Mouse (Mus musculus): ENCODE data around the gene Cdk6. TPM values are rescaled to one million over a fixed set of nuclear protein-coding genes. Genes with fewer than 3 reads are reported as not detected.
"Not testable (repeated sequence)": the region's sequence is repeated elsewhere in the genome, so short reads cannot be mapped to it uniquely, and the experiment has no call there.

The Cdk6 gene
- polyA plus RNA-seq, 1 experiment = 4.7 TPM

DNA sequence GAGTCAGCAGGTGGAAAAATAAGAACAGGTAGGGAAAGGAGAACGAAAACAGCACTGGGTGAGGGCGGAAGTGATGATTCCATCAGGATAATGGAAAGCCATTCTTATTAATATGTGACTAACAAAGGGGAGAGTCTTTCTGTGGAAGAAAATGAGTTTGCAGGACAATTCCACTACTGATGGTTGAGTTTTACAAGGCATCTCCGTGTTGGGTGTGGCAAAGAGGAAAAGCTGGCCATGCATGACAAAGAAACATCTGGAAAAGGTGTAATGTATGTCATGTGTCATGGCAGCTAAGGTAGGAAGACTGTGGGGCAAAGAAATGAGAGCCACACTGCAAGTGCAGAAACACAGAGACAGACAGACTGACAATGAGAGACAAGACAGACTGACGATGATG is 8.3 kb upstream of the Cdk6 start:
- H3K27ac ChIP-seq (replicated peaks; ENCODE audit: low read depth, low read length); H3K4me3 ChIP-seq (ENCODE audit: insufficient read depth, low read depth, low read length): not testable (repeated sequence)

DNA sequence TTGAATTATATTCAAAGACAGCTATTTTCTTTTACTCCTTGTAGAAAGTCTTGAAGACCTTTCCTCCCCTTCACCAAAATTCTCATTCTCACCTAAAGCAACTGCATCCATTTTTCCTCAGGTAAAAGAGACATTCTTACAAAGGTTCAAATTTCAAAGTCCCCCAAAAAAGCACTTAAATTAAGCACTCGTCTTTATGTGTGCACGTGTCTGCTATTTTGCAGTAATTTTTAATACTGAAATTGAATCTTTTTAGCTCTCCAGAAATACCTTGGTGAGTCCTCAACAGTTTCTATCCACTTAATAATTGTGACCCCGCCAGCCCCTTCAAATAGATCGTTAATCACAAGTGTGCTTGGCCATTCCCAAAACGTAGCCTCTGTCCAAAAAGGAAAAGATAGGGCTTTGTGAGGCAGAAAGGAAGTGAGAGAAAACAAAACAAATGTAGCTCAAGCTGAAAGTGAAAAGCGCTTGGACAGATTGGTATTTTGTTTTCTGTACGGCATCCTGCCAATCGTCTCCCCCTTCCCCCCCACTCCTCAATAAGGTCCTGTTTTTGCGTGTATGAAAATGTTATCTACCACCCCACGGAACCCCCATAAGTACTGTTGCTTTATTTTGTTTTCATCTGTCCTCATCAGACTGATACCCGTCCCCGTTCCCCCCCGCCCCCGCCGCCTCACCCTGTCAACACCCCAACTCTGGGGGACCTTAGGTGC is 786 bp upstream of the Cdk6 start:
- H3K4me3 ChIP-seq (ENCODE audit: insufficient read depth, low read depth, low read length) = peak overlapping the region; percentile 82
- H3K4me1 ChIP-seq (ENCODE audit: control insufficient read depth, insufficient read depth, insufficient read length, low read length); H3K27ac ChIP-seq (replicated peaks; ENCODE audit: low read depth, low read length): not testable (repeated sequence)

More for the DNA sequence above, 8.3 kb upstream of the Cdk6 start:
- H3K4me1 ChIP-seq (ENCODE audit: control insufficient read depth, insufficient read depth, insufficient read length, low read length) = not testable (repeated sequence)

DNA sequence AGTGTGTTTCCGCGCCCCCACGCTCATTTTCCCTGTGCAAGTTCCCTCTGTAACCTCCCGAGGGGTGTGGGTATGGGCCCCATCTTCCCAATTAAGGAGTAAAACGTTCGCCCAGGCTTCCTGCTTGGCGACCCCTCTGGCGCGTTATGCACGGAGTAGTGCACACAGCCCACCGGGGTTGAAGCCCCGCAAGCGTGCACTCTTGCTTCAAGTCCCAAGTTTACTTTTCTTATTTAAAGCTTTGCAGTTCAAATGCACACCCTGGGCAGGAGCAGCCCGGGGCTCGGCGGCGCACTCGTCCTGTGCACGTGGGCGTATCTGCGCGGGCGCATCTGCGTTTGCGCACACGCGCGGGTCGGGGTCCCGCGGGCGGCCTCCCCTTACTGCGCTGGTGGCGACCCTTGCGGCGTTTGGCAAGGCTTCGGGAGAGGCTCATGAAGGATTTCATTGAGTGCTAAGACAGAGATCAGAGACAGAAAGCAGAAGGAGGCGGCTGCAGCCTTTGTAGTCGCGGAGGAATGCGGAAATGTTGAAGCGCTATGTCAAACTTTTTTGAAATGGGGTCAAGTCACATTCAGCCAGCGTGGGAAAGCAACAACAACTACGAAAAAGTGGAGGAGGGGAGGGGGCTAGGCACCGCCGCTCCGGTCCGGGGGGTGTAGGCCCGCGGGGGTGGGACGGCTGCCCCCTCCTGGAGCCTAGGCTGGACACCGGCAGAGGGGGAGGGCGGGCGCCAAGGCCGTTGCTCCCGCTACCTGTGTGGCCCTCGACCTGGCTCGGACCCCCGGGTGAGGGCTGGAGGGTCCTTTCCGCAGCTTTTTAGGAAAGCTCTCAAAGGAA is 866 bp downstream of the Cdk6 start:
- no peak overlapping the region for H3K27ac ChIP-seq (replicated peaks; ENCODE audit: low read depth, low read length)
- peak overlapping the region; percentile 82 for H3K4me3 ChIP-seq (ENCODE audit: insufficient read depth, low read depth, low read length)
- no peaks in the 10 kb centered on the region for H3K4me1 ChIP-seq (ENCODE audit: control insufficient read depth, insufficient read depth, insufficient read length, low read length)

DNA sequence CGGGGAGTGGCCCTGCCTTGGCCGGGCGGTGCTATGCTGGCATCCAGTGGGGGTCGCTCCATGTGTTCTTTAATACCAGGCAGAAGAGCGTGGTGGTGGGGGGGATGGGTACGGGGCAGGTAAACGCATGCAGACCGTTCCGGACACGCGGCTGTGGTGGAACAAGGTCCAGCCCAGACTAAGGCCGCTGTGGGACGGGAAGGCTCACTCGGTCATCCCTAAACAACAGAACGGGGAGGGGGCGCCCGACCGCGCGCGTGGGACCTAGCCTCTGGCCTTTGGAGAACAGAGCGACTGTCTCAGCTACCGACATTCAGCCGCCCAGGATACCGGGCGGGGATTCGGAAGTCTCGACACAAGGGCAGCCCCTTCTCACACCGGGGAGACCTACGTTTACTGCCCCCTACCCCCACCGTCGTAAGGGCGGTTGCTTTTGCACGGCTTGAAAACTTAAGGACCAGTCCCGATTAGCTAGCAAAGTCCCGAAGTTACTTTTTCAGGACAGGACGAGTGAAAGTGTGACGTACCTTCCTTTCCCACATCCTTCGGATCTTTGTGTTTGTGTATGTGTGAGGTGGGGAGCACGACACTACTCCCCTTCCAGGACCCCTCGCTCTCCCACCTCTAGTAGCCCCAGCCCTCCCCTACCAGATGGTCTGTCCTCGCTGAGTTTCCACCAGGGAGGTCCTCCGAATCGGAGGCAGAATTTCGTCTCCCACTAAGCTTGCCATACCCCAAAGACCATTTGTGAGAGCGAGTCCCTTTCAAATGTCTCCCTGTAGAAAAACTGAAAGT is 1.7 kb downstream of the Cdk6 start:
- peak overlapping the region; percentile 51 for H3K27ac ChIP-seq (replicated peaks; ENCODE audit: low read depth, low read length)
- peak overlapping the region; percentile 82 for H3K4me3 ChIP-seq (ENCODE audit: insufficient read depth, low read depth, low read length)
- no peaks in the 10 kb centered on the region for H3K4me1 ChIP-seq (ENCODE audit: control insufficient read depth, insufficient read depth, insufficient read length, low read length)

DNA sequence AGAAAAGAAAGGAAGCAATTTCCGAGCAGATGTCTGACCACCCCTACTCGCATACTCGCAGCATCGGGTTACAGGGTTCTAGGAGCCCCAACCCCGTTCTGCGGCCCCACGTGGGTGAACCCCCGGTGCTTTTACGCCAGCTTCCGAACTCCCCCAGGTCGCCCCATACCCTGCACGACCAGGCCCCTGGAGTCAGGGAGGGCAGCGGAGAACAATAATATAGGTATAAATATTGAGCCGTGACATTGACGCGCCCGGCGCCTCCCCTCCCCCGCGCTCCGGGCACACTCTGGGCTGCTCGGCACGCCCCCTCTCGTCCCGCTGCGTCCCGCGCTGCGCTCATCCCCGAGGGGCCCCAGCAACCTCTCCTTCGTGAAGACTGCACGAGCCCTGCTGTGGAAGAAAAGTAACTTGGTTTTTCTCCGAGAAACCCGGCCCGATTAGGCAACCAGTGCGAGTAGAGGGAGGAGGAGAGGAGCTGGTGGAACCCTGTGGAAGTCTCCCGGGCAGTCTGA is 2.3 kb downstream of the Cdk6 start:
- Histone ChIP-seq H3K4me3 (ENCODE audit: insufficient read depth, low read depth, low read length) (peak overlapping the region; percentile 82), H3K27ac (replicated peaks; ENCODE audit: low read depth, low read length) (peak overlapping the region; percentile 67), H3K4me1 (ENCODE audit: control insufficient read depth, insufficient read depth, insufficient read length, low read length) (no peaks in the 10 kb centered on the region)

DNA sequence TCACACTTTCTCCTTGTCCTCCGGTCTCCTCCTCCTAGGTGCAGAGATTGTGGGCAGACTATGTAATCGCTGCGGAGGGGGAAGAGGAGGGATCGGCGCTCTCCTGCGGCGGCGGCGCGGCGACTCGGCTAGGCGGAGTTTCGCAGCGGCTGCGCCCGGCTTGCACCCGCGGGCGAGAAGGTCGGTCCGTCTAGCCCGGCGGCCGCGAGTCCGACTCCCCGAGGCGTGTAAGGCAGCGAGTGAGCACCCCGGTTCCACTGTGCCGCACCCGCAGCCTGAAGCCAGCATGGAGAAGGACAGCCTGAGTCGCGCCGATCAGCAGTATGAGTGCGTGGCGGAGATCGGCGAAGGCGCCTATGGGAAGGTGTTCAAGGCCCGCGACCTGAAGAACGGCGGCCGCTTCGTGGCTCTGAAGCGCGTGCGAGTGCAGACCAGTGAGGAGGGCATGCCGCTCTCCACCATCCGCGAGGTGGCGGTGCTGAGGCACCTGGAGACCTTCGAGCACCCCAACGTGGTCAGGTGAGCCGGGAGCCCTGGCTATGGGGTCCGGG is 2.9 kb downstream of the Cdk6 start:
- Histone ChIP-seq H3K27ac (replicated peaks; ENCODE audit: low read depth, low read length) (peak overlapping the region; percentile 67), H3K4me1 (ENCODE audit: control insufficient read depth, insufficient read depth, insufficient read length, low read length) (no peaks in the 10 kb centered on the region), H3K4me3 (ENCODE audit: insufficient read depth, low read depth, low read length) (peak overlapping the region; percentile 82)

DNA sequence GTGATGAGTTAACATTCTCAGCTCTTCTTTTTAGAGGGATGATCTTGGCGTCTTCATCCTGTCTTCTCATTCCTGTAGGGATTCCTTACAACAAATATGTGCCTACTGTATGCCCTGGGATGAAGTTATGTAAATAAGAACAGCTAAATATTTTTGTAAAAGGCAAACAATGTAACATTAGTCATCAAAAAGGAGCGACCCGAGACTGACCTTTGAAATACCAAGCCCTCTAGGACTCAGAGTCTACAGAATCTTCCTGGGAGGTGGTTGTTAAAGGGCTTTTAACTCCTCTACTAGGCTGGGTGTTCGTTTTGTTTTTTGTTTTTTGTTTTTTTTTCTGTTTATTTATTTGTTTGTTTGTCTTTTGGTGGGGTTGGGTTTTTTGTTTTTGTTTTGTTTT is 4.3 kb downstream of the Cdk6 start:
- not testable (repeated sequence) for H3K4me3 ChIP-seq (ENCODE audit: insufficient read depth, low read depth, low read length); H3K27ac ChIP-seq (replicated peaks; ENCODE audit: low read depth, low read length); H3K4me1 ChIP-seq (ENCODE audit: control insufficient read depth, insufficient read depth, insufficient read length, low read length)

DNA sequence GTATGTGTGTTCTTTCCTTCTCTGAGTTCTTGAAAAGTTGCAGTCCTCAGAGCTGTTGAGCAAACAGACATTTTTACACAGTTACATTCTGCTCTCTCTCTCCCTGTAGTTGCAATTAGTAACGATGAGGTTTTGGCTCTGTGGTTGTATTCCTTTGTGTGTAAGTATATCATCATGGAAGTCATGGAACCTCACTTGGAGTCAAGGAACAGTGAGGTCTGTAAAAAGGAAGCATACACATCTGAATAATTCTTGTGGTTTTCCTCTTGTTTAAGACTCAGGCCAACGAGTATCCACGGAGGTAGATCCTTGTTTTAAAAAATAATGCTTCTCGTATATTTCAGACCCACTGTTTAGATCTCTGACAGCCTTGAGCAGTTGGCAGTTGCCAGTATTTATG is 8.1 kb downstream of the Cdk6 start:
- not testable (repeated sequence) for H3K4me1 ChIP-seq (ENCODE audit: control insufficient read depth, insufficient read depth, insufficient read length, low read length); H3K4me3 ChIP-seq (ENCODE audit: insufficient read depth, low read depth, low read length); H3K27ac ChIP-seq (replicated peaks; ENCODE audit: low read depth, low read length)

DNA sequence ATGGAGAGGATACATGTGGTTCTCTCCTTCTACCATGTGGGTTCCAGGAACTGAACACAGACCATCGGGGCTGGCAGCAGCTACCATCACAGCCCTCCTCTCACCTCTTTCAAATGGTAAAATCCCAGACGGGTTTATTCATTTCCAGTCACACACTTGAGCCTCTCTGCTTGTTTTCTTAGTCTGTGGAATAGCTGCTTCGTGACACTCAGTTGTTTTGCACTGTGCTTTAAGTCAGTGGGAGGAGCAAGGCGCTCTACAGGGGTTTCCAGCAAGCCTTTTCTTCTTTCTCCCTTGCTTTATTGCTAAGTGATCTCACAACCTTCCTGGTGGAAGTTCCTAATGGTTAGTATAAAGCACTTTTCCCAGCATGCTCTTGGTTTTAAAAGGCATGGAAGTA is 10.6 kb downstream of the Cdk6 start:
- not testable (repeated sequence) for H3K27ac ChIP-seq (replicated peaks; ENCODE audit: low read depth, low read length); H3K4me3 ChIP-seq (ENCODE audit: insufficient read depth, low read depth, low read length); H3K4me1 ChIP-seq (ENCODE audit: control insufficient read depth, insufficient read depth, insufficient read length, low read length)

DNA sequence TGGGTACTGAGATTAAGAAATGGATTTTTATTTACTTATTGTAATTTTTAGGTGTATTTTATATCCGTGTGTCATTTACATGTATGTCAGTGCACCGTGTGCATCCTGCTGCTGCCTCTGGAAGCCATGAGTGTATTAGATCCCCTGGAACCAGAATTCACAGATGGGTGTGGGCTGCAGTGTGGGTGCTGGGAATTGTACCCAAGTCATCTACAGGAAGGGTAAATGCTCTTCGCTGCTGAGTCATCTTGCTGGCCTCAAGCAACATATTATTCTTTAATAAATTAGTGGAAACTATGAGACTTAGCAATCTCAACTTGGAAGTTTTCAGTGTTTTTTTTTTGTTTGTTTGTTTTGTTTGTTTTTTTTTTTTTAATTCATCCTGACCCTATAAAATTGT is 11.0 kb downstream of the Cdk6 start:
- Histone ChIP-seq H3K4me3 (ENCODE audit: insufficient read depth, low read depth, low read length) (no peak overlapping the region), H3K4me1 (ENCODE audit: control insufficient read depth, insufficient read depth, insufficient read length, low read length) (peaks cover 8% of the 10 kb centered on the region), H3K27ac (replicated peaks; ENCODE audit: low read depth, low read length) (no peak overlapping the region)

DNA sequence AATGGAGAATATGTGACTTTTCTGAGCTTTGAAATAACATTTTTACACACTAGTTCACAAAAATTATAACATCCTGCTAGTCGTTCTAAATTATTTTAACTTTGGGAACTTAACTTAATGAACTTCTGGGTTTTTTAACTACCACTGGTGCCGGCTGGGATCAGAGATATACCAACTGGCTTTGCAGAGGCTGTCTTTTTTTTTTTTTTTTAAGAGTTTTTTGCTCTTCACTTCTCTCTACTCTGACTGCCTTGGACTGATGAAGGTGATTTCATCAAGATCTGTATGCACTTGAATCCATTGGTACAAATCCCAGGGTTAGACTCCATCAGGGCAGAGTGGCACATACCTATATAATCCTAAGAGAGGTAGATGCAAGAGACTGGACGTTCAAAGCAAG is 11.5 kb downstream of the Cdk6 start:
- no peak overlapping the region for H3K27ac ChIP-seq (replicated peaks; ENCODE audit: low read depth, low read length)
- H3K4me3 ChIP-seq (ENCODE audit: insufficient read depth, low read depth, low read length) = no peak overlapping the region
- H3K4me1 ChIP-seq (ENCODE audit: control insufficient read depth, insufficient read depth, insufficient read length, low read length) = peaks cover 9% of the 10 kb centered on the region

DNA sequence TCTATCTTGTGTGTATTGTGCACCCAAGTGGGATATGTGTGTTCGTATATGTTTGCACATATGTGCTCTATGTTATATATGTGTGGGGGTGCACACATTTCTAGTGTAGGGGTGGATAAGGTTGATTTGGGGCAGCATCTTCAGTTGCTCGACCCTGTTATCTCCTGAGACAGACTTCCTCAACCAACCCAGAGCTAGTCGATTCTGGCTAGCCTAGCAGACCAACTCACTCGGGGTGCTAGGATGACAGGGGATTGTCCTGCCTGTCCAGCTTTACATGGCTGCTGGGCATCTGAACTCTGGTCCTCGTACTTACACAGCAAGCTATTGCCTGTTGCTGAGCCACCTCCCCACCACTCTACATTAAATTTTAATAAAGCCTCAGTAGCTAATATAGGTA is 13.0 kb downstream of the Cdk6 start:
- H3K4me1 ChIP-seq (ENCODE audit: control insufficient read depth, insufficient read depth, insufficient read length, low read length) = peaks cover 11% of the 10 kb centered on the region
- H3K27ac ChIP-seq (replicated peaks; ENCODE audit: low read depth, low read length) = no peak overlapping the region
- H3K4me3 ChIP-seq (ENCODE audit: insufficient read depth, low read depth, low read length) = no peak overlapping the region

DNA sequence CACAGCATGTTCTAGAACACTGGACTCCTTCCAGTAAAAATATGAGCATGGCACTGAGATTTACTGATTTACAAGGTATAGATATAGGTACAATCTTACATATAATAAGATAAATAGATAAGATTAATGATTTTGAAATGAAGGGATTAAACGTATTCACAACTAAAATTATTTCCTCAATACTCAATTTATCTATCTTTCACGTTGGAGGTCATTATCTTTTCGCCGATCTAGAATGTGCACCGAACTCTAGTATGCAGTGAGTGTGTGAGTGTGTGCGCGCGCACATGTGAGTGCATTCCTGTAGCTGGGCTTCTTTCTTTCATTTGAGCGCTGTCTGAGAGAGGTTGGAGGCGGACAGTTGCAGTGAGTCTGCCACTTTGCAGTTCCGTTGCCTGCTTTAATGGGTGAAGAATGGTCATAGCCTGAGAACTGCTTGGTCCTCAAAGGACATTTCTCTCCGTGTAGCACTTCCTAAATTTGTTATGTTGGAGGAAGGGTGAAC is 13.8 kb downstream of the Cdk6 start:
- H3K27ac ChIP-seq (replicated peaks; ENCODE audit: low read depth, low read length) = no peak overlapping the region
- H3K4me1 ChIP-seq (ENCODE audit: control insufficient read depth, insufficient read depth, insufficient read length, low read length) = peaks cover 11% of the 10 kb centered on the region
- no peak overlapping the region for H3K4me3 ChIP-seq (ENCODE audit: insufficient read depth, low read depth, low read length)

DNA sequence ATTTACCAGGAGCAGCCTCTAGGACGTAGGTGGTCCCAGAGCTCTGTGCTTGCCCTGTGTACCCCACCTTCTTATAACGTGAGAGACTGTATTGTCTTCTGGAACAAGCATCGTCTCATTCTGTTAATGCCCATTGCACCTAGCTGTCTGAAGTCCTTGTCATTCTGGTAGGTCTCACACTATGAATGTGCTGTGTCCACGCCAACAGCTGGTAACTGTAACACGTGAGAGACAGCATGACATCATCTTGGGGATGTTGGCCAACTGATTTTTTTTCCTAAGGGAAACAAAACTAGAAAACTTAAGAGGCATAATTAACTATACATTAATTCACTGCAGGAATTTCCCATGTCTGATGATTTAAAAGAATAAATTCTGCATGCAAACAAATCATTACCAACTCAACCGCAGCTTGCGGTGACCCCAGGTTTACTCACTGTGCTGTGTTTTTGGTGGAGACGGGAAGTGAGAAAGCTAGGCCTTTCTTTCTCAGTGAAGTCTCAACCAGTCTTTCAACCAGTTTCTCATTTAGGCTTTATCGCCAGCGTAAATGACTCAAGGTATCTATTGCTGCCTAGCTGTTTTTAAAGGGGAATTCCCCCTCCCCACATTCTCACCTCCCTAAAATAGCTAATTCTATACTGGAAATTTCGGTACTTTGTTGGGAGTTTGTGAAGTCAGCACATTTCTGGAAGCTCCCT is 14.4 kb downstream of the Cdk6 start:
- H3K27ac ChIP-seq (replicated peaks; ENCODE audit: low read depth, low read length) = no peak overlapping the region
- H3K4me1 ChIP-seq (ENCODE audit: control insufficient read depth, insufficient read depth, insufficient read length, low read length) = peaks cover 11% of the 10 kb centered on the region
- H3K4me3 ChIP-seq (ENCODE audit: insufficient read depth, low read depth, low read length) = no peak overlapping the region
